ENCODE assay signal across 31 mouse cellular contexts in genomic region chr7:107596753-107597152, GRCm38 (mm10). TPM values are rescaled to one million over a fixed set of nuclear protein-coding genes. Genes with fewer than 3 reads are reported as not detected.
A peak's percentile ranks its signal among the peaks of the same experiment; 100 is the strongest.
DNase-seq lines count a peak whose midpoint lies in the region; ATAC-seq and TF ChIP-seq lines count a peak whose summit lies in the region.
"Had no signal": no experiment of that assay in that cellular context is flagged by ENCODE, and none has a peak within 500 bp of the region (broad histone marks: within the 10 kb centered on the region; RNA-seq: fewer than 3 reads in every experiment).

No protein-coding gene starts in this region.

- H3K79me2 ChIP-seq in liver, adult 2 months (ENCODE audit: control insufficient read depth, insufficient read depth, low read length): peaks cover 27% of the 10 kb centered on the region; the same call in 1 of the 2 replicates

- TF ChIP-seq CTCF in bone marrow macrophage, adult 2 months (IDR thresholded peaks at IDR 0.05; ENCODE audit: low read depth, low read length): no peak
- no peak for TF ChIP-seq CTCF in liver, adult 2 months (IDR thresholded peaks at IDR 0.05; ENCODE audit: low read depth, low read length)

- peak overlapping the region; percentile 68 for H3K27ac ChIP-seq in bone marrow macrophage, adult 2 months (ENCODE audit: insufficient read depth, low read depth, low read length)
- peak overlapping the region; percentile 96 for H3K27ac ChIP-seq in liver, adult 2 months (replicated peaks; ENCODE audit: insufficient read depth, low read depth, low read length)
- peak overlapping the region; percentile 42 for H3K27ac ChIP-seq in liver, embryonic 16.5 days (ENCODE audit: low read length)
- H3K27ac ChIP-seq: embryonic facial prominence, embryonic 15.5 days; forebrain, embryonic 15.5 days; heart, adult 2 months; hindbrain, embryonic 13.5 days; kidney, postnatal 0 days; limb, embryonic 12.5 days; lung, embryonic 15.5 days; midbrain, embryonic 12.5 days; stomach, postnatal 0 days had no signal

- H3K36me3 ChIP-seq in liver, adult 2 months (ENCODE audit: control insufficient read depth, insufficient read depth, low read length): no peaks in the 10 kb centered on the region
- H3K36me3 ChIP-seq in liver, embryonic 16.5 days (ENCODE audit: control insufficient read depth, insufficient read depth): no peaks in the 10 kb centered on the region
- H3K36me3 ChIP-seq: forebrain, embryonic 15.5 days; hindbrain, embryonic 13.5 days; lung, embryonic 15.5 days; midbrain, embryonic 12.5 days had no signal

- H3K4me1 ChIP-seq in bone marrow macrophage, adult 2 months (ENCODE audit: control insufficient read depth, insufficient read depth, low read length): peaks cover 57% of the 10 kb centered on the region
- H3K4me1 ChIP-seq in liver, adult 2 months (ENCODE audit: control insufficient read depth, insufficient read depth, low read length): peaks cover 16% of the 10 kb centered on the region
- no peaks in the 10 kb centered on the region; the same call in 1 of the 2 replicates for H3K4me1 ChIP-seq in liver, embryonic 16.5 days (ENCODE audit: control insufficient read depth, low read depth, low read length)

- no peak for ATAC-seq in liver, embryonic 16.5 days (ENCODE audit: low read depth)
- ATAC-seq: activated CD4-positive, CD25-positive, alpha-beta regulatory T cell, adult 4 months; forebrain, embryonic 15.5 days had no signal

- H3K4me2 ChIP-seq in liver, embryonic 16.5 days (ENCODE audit: low read depth, low read length): peak overlapping the region; percentile 36; the same call in 1 of the 2 replicates
- H3K4me2 ChIP-seq: embryonic facial prominence, embryonic 15.5 days; forebrain, embryonic 15.5 days; hindbrain, embryonic 13.5 days; limb, embryonic 12.5 days; lung, embryonic 15.5 days; midbrain, embryonic 12.5 days had no signal

- peak overlapping the region; percentile 61 for H3K9ac ChIP-seq in liver, adult 2 months (ENCODE audit: low read depth, low read length)
- no peak overlapping the region for H3K9ac ChIP-seq in liver, embryonic 16.5 days (ENCODE audit: low read depth, low read length)
- H3K9ac ChIP-seq: embryonic facial prominence, embryonic 15.5 days; forebrain, embryonic 15.5 days; hindbrain, embryonic 13.5 days; limb, embryonic 12.5 days; lung, embryonic 15.5 days; midbrain, embryonic 12.5 days had no signal

- H3K9me3 ChIP-seq in liver, embryonic 16.5 days (replicated peaks; ENCODE audit: control insufficient read depth, low read length): no peaks in the 10 kb centered on the region
- H3K9me3 ChIP-seq: embryonic facial prominence, embryonic 15.5 days; forebrain, embryonic 15.5 days; hindbrain, embryonic 13.5 days; limb, embryonic 12.5 days; lung, embryonic 15.5 days; midbrain, embryonic 12.5 days had no signal

- TF ChIP-seq POLR2A in bone marrow macrophage, adult 2 months (IDR thresholded peaks at IDR 0.05; ENCODE audit: borderline replicate concordance, low read depth, low read length): no peak
- TF ChIP-seq POLR2A in liver, adult 2 months (IDR thresholded peaks at IDR 0.05; ENCODE audit: extremely low read depth, insufficient read depth, low read length): no peak

- peak; percentile 28 to 37 for DNase-seq in kidney, adult 8-10 months
- no peak for DNase-seq in kidney, postnatal 10 days
- DNase-seq in liver, adult 2 months (ENCODE audit: extremely low read depth, low read depth, low spot score): peak; percentile 90
- no peak for DNase-seq in spleen, postnatal 4 days (ENCODE audit: low spot score in 2 of 2)
- DNase-seq in adrenal gland, adult 8-10 months: no peak
- DNase-seq: adrenal gland, postnatal 10 days; cerebellum, adult 2 months; cerebellum, postnatal 36 days; gastrocnemius, postnatal 36 days; heart, adult 2 months; layer of hippocampus, postnatal 36 days; thymus, adult 2 months had no signal

- peak overlapping the region; percentile 1; the same call in 1 of the 2 replicates for H3K4me3 ChIP-seq in bone marrow macrophage, adult 2 months (ENCODE audit: insufficient read depth, low read length)
- H3K4me3 ChIP-seq in liver, adult 2 months (ENCODE audit: insufficient read depth, low read depth, low read length): peak overlapping the region; percentile 66
- H3K4me3 ChIP-seq in liver, embryonic 16.5 days (ENCODE audit: low read depth, low read length): peak overlapping the region; percentile 6; the same call in 1 of the 2 replicates
- H3K4me3 ChIP-seq: embryonic facial prominence, embryonic 15.5 days; forebrain, embryonic 15.5 days; heart, adult 2 months; hindbrain, embryonic 13.5 days; limb, embryonic 12.5 days; lung, embryonic 15.5 days; midbrain, embryonic 12.5 days had no signal

- H3K27me3 ChIP-seq in liver, adult 2 months (ENCODE audit: control insufficient read depth, insufficient read depth, low read length): no peaks in the 10 kb centered on the region
- H3K27me3 ChIP-seq in liver, embryonic 16.5 days (ENCODE audit: control insufficient read depth, insufficient read depth, low read depth, low read length): no peaks in the 10 kb centered on the region
- H3K27me3 ChIP-seq: embryonic facial prominence, embryonic 15.5 days; limb, embryonic 12.5 days; lung, embryonic 15.5 days had no signal

RNA-seq across cellular contexts. Expression of gene Ppfibp2, which starts 1.7 kb away (rescaled TPM):
- 44.3 and 45.4 TPM in 2 replicates for polyA plus RNA-seq in bone marrow macrophage, adult 2 months (2012; ENCODE audit: insufficient read depth, insufficient read length, missing spikeins)
- 20.9 and 24.8 TPM in 2 replicates for total RNA-seq in liver, adult 2 months (2014; rRNA removed)
- polyA plus RNA-seq in liver, adult 2 months (2012; rRNA removed): 9.6 and 9.9 TPM in 2 replicates
- polyA plus RNA-seq in liver, embryonic 16.5 days (2015; fragmentation: Nextera tagmentation; extraction: Ambion mirVana): 4.2 and 4.6 TPM in 2 replicates
- 1 to 10 TPM; 6.8 to 8.7 (median 7.7) TPM for total RNA-seq in adrenal gland, adult 8-10 months (2022)

RNA-seq across cellular contexts. Expression of gene 5330417H12Rik, which starts 28.2 kb away (rescaled TPM):
- not detected in 2 replicates for polyA plus RNA-seq in bone marrow macrophage, adult 2 months (2012; ENCODE audit: insufficient read depth, insufficient read length, missing spikeins)
- not detected in 2 replicates for total RNA-seq in liver, adult 2 months (2014; rRNA removed)
- polyA plus RNA-seq in liver, adult 2 months (2012; rRNA removed): not detected in 2 replicates
- polyA plus RNA-seq in liver, embryonic 16.5 days (2015; fragmentation: Nextera tagmentation; extraction: Ambion mirVana): not detected in 2 replicates
- total RNA-seq in adrenal gland, adult 8-10 months (2022): not detected
- total RNA-seq: adrenal gland, postnatal 10 days; gastrocnemius, postnatal 36 days; heart, adult 2 months; heart, postnatal 25 days; layer of hippocampus, adult 8-10 months; layer of hippocampus, postnatal 36 days; left cerebral cortex, postnatal 10 days; monocyte, adult 5-6 weeks; neutrophil, adult 5-6 weeks had no signal
- polyA plus RNA-seq: activated CD4-positive, CD25-positive, alpha-beta regulatory T cell, adult 4 months; C2C12; cerebellum, adult 2 months; forebrain, embryonic 15.5 days; heart, adult 2 months; heart, embryonic 14.5 days; hindbrain, embryonic 13.5 days; kidney, postnatal 0 days; limb, embryonic 12.5 days; lung, embryonic 15.5 days; midbrain, embryonic 12.5 days; small intestine, adult 2 months; stomach, postnatal 0 days; thymus, adult 2 months had no signal

RNA-seq across cellular contexts. Expression of gene Olfml1, which starts 29.5 kb away (rescaled TPM):
- polyA plus RNA-seq in bone marrow macrophage, adult 2 months (2012; ENCODE audit: insufficient read depth, insufficient read length, missing spikeins): not detected in 2 replicates
- 9.6 and 13.5 TPM in 2 replicates for total RNA-seq in liver, adult 2 months (2014; rRNA removed)
- polyA plus RNA-seq in liver, adult 2 months (2012; rRNA removed): 5.4 and 8.9 TPM in 2 replicates
- polyA plus RNA-seq in liver, embryonic 16.5 days (2015; fragmentation: Nextera tagmentation; extraction: Ambion mirVana): 1.0 and 1.3 TPM in 2 replicates
- total RNA-seq in adrenal gland, adult 8-10 months (2022): 10 to 100 TPM in 2 of 4 experiments, 1 to 10 TPM in 2; 8.9 to 15.2 (median 10.5) TPM
- total RNA-seq: monocyte, adult 5-6 weeks; neutrophil, adult 5-6 weeks had no signal
- polyA plus RNA-seq: activated CD4-positive, CD25-positive, alpha-beta regulatory T cell, adult 4 months; C2C12 had no signal

Comparison
In these comparisons a context has a peak if more than half of its experiments do, and no peak if none do; other contexts are left out.
1. DNase-seq: peak in kidney, adult 8-10 months (2 of 2) and liver, adult 2 months (single experiment); none in kidney, postnatal 10 days (single experiment), spleen, postnatal 4 days (0 of 2) and adrenal gland, adult 8-10 months (single experiment).
2. H3K27ac ChIP-seq: peak in every context shown above with its lines; median percentile 96 in liver, adult 2 months; 68 in bone marrow macrophage, adult 2 months; 42 in liver, embryonic 16.5 days.
3. H3K4me3 ChIP-seq: peak in every context shown above with its lines; median percentile 66 in liver, adult 2 months; 6 in liver, embryonic 16.5 days; 1 in bone marrow macrophage, adult 2 months.